Mouse (Mus musculus) heart, postnatal 0 days (tissue): Measurements from ENCODE around the gene Casp2.

Experiments
- CTCF ChIP-seq: IDR thresholded peaks from 2 replicates; pipeline ENCODE4 v1.5.1; 2016; ENCODE audit warnings: antibody characterized with exemption, control low read depth, low read depth
- EP300 ChIP-seq: IDR thresholded peaks from 2 replicates; pipeline ENCODE4 v1.6.1; 2016; ENCODE audit warnings: antibody characterized with exemption, low read depth

- TF ChIP-seq CTCF (no peak), EP300 (no peak)
These were observed 39.7 kb upstream of the Casp2 start for GRCm38 (mm10) chr6:42225046-42225445.
